Mouse (Mus musculus) hindlimb bud, embryonic 11.5 days (tissue): Measurements from ENCODE around the gene Dlx3.

Experiments used
- DNase-seq: peaks from one replicate; pipeline ENCODE4 v3.0.0-alpha.2; 2012; ENCODE audit warnings: low read depth, low spot score; ENCODE audit errors: extremely low spot score

Dlx3 gene

DNA sequence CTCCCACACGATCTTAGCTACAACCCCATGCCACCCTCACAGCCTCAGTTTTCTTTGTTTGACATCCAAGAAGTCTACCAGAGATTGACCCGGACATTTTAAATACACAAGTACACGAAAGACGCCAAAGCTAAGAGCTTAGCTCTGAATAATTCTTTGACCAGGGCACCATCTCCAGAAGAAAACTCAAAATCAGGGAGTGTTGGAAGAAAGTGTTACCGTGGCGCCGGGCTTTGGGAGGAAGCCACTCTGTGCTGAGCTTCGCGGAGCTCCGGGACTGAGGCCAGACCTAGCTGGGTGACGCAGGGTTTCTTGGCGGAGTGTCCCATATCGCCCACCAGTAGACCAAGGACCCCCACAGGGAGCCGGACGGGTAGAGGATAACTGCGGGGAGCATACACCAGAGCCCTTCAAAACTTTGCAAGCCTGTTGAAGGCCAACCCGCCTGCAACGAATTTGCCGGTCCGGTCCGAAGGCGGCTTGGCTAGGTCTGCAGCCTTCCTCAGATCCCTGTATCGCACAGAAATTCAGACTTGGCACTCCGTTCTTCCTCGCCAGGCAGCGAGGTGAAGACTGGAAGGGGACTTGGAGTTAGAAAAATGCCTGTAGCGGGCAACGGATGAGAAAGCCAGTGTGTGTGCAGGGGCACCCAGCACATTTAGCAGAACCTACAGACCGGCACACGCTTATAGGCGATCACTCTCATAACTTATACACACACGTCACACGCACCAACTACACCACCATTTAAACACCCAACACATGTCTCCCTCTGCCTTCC is 30.5 kb downstream of the Dlx3 start:
- no peak for DNase-seq

- no peak for DNase-seq
Measured at GRCm38 (mm10) chr11:95153116-95153515, 33.2 kb downstream of the Dlx3 start.

GRCm38 (mm10) chr11:95153681-95154080 is 33.8 kb downstream of the Dlx3 start:
- DNase-seq: no peak

DNA sequence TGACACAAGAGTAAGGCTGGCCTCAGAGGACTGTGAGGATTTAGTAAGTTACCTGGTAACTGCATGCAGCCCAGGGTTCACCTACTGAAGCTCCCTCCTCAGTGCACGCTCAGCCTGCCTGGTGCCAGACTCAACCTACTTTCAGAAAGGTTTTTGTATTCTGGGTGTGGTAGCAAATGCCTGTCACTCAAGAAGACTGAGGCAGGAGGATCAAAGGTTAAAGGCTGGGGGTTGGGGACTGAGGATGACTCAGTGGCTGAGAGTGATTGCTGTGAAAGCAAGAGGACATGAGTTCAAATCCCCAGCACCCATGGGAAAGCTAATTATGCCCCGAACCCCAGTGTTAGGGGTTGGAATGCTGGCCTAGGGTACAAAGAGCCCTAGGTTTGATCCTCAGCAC is 35.6 kb downstream of the Dlx3 start:
- DNase-seq: no peak

DNA sequence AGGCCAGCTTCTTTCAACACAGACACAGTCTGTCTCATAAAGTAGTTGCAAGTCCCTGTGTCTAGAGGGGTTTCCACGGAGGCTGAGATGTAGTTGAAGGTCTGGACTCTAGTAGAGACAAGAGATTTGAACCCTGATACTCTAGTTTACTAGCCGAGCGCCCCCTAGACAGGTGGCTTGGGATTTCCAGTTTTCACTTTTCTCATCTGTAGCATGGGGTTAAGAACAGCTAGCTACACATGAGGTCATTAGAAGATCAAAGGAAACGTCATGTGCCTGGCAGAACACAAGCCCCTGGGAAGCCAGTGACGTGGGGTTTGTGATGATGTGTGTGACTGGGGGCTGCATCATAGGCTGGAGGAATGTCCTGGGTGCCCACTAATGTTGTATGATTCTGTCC is 37.4 kb downstream of the Dlx3 start:
- no peak for DNase-seq

DNA sequence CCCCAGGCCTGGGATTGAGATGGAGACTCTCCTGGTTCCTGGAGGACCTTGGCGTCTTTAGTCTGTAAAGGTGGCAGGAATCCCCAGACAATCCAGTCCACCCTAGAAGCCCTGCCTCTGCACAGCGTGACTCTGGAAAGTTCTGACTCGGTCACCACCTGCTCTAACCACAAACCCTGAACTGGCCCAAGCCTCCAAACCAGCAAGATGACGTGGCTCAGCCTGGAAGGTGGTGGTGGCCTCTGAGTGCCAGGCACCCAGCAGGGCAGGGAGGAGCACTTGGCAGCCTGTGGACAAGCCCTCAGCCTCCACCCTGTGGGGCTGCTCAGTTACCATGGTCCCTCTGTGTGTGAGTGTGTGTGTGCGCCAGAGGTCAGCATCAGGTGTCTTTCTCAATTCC is 38.0 kb downstream of the Dlx3 start:
- DNase-seq: no peak

GRCm38 (mm10) chr11:95159763-95160371 is 39.9 kb downstream of the Dlx3 start:
- DNase-seq: no peak

GRCm38 (mm10) chr11:95160693-95161092 is 40.8 kb downstream of the Dlx3 start:
- DNase-seq: no peak

- no peak for DNase-seq
Measured at GRCm38 (mm10) chr11:95161708-95162107, 41.8 kb downstream of the Dlx3 start.

DNA sequence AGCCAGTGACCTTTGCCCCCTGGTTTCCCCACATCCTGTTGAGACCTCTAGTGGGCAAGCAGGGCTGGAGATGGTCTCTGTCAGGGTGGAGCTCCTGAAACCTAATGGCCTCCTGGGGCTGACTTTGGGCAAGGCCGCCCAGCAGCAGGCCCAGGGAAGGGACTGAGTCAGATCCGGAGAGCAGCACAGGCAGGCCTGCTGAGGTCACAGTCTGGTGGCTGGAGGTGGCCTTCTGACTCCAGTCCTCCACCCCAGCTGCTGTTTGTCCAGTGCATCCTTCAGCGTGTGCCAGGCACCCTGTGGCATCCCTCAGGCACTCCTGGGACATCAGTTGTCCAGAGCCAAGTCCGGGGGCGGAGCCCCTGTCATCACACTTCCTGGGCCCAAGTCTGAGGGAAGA is 45.9 kb downstream of the Dlx3 start:
- DNase-seq: no peak
